Mouse (Mus musculus) ES-E14 (cell line): ENCODE measurements around the gene Arap1.

Source experiments
- CHD2 ChIP-seq: IDR thresholded peaks from 2 replicates; pipeline ENCODE4 v1.6.1; 2014; ENCODE audit warnings: mild to moderate bottlenecking, low read depth, low read length, inconsistent platforms
- MAFK ChIP-seq: IDR thresholded peaks from 2 replicates; pipeline ENCODE4 v1.6.1; 2014; ENCODE audit warnings: mild to moderate bottlenecking, low read depth, low read length, inconsistent platforms; ENCODE audit not compliant: insufficient read depth

DNA sequence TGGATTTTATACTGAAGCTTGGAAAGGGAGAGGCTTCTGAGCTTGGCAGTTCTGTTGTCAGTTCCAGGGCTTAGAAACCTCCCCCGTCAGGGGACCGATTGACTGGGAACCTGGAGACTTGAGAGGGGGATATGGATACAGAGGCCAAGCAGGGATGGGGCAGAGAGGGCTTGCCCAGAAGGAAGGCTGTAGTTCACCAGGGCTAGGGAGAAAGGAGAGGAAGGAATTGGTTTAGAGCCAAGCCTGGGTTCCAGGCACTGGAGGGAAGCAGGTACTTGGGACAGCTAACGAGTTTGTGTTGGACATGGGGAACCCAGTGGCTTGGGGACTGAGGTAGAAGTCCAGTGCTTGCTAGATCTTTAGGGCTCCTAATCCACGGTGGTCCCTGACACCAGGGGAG, 18.3 kb upstream of the Arap1 start:
- TF ChIP-seq MAFK (no peak), CHD2 (no peak)
